Mouse (Mus musculus) left cerebral cortex, adult 6 months (tissue): ENCODE results near the gene Serp1. TPM values are rescaled to one million over a fixed set of nuclear protein-coding genes. Genes with fewer than 3 reads are reported as not detected.

ENCODE experiments used
- long read RNA-seq, 2 experiments: library from polyadenylated mRNA; unstranded; transcript quantifications; one replicate each; pipeline ENCODE4 v2.0.0; 2019 to 2020
- polyA plus RNA-seq: library from polyadenylated mRNA; unstranded; fragments of <200 nt; fragmentation: Nextera tagmentation; gene quantifications from 2 replicates; pipeline ENCODE4 v1.2.3, GENCODE M21; 2021

The Serp1 gene
- polyA plus RNA-seq = 29.5 and 31.8 TPM in 2 replicates
- long read RNA-seq, experiment 1, full-length matches to known transcripts = 798 of 813 reads
- long read RNA-seq, experiment 1, partial matches to known transcripts = 5 of 813 reads
- long read RNA-seq, experiment 1, other reads (novel, unspliced or antisense) = 10 of 813 reads
- long read RNA-seq, experiment 2, full-length matches to known transcripts = 90 of 98 reads
- long read RNA-seq, experiment 2, partial matches to known transcripts = 0 of 98 reads
- long read RNA-seq, experiment 2, other reads (novel, unspliced or antisense) = 8 of 98 reads

GRCm38 (mm10) chr3:58525652-58526407, at the start of gene Serp1, which contains the start of gene Eif2a:
Gene Serp1, minus strand, starts transcription at chr3:58525892.
Gene Eif2a, plus strand, starts transcription at chr3:58525821.

Other genes with a start within 250 kb of the Serp1 start
- 5.1 and 10.0 TPM in 2 replicates for gene Tsc22d2, start 111.2 kb downstream of the Serp1 start, polyA plus RNA-seq
- gene Eif2a, start 71 bp downstream of the Serp1 start, polyA plus RNA-seq = 37.0 and 51.0 TPM in 2 replicates
- 32.3 and 33.2 TPM in 2 replicates for gene Selenot, start 50.7 kb upstream of the Serp1 start, polyA plus RNA-seq
- gene Erich6, start 111.3 kb upstream of the Serp1 start, polyA plus RNA-seq = 0.21 and 0.68 TPM in 2 replicates
- 2.1 and 14.2 TPM in 2 replicates for gene Siah2, start 166.5 kb upstream of the Serp1 start, polyA plus RNA-seq